Comparison of ENCODE assay signal across 11 mouse cellular contexts in genomic region chr2:29016599-29017587, GRCm38 (mm10). TPM values are rescaled to one million over a fixed set of nuclear protein-coding genes. Genes with fewer than 3 reads are reported as not detected.
DNase-seq lines count a peak whose midpoint lies in the region; ATAC-seq and TF ChIP-seq lines count a peak whose summit lies in the region.
"Had no signal": no experiment of that assay in that cellular context is flagged by ENCODE, and none has a peak within 500 bp of the region (broad histone marks: within the 10 kb centered on the region; RNA-seq: fewer than 3 reads in every experiment).

No protein-coding gene starts in this region.

- H3K4me2 ChIP-seq in kidney, embryonic 15.5 days, result peak overlapping the region; percentile 44
- 0 out of 2 replicates have a peak overlapping the region, but pooled peaks have one; percentile 14 for H3K4me2 ChIP-seq in forebrain, embryonic 16.5 days (ENCODE audit: low read length)

- WGBS in kidney, embryonic 15.5 days, result 37% methylated on average over 27 of the region's 27 CpGs
- WGBS in forebrain, embryonic 16.5 days, result 47% methylated on average over 27 of the region's 27 CpGs
- WGBS in cerebellum, adult 2 months, result 46% methylated on average over 27 of the region's 27 CpGs

- no peak for DNase-seq in kidney, adult 9 months
- peak; percentile 62 for DNase-seq in adrenal gland, postnatal 25 days
- DNase-seq in neural tube, embryonic 10.5 days (ENCODE audit: extremely low spot score, low spot score), result peak; percentile 60
- no peak for DNase-seq in cerebellum, adult 2 months
- DNase-seq in gastrocnemius, postnatal 4 days (ENCODE audit: low spot score in 2 of 2), result no peak
- DNase-seq: kidney, adult 8-10 months had no signal

- TF ChIP-seq POLR2A in cerebellum, adult 2 months (IDR thresholded peaks at IDR 0.05; ENCODE audit: borderline replicate concordance, insufficient read depth, low read length), result no peak

- no peaks in the 10 kb centered on the region for H3K9me3 ChIP-seq in kidney, embryonic 15.5 days (replicated peaks)
- H3K9me3 ChIP-seq in forebrain, embryonic 16.5 days (ENCODE audit: control insufficient read depth, low read length), result peaks cover 2% of the 10 kb centered on the region; the same call in 1 of the 2 replicates

- H3K4me3 ChIP-seq in kidney, embryonic 15.5 days (replicated peaks), result no peak overlapping the region
- no peak overlapping the region for H3K4me3 ChIP-seq in forebrain, embryonic 16.5 days (replicated peaks; ENCODE audit: low read length)
- H3K4me3 ChIP-seq in cerebellum, adult 2 months (replicated peaks; ENCODE audit: insufficient read depth, low read depth, low read length), result no peak overlapping the region

- TF ChIP-seq CTCF in cerebellum, adult 2 months (IDR thresholded peaks at IDR 0.05; ENCODE audit: borderline replicate concordance, insufficient read depth, low read depth, low read length), result no peak

- no peak for ATAC-seq in kidney, embryonic 15.5 days (replicated peaks; ENCODE audit: low FRiP score)
- peak; percentile 89 for ATAC-seq in forebrain, embryonic 16.5 days
- no peak for ATAC-seq in frontal cortex, adult (ENCODE audit: low TSS enrichment)

- peaks cover 66% of the 10 kb centered on the region for H3K27me3 ChIP-seq in kidney, embryonic 15.5 days
- peaks cover 17% of the 10 kb centered on the region for H3K27me3 ChIP-seq in forebrain, embryonic 16.5 days (replicated peaks; ENCODE audit: control insufficient read depth, insufficient read depth, low read length)
- no peaks in the 10 kb centered on the region for H3K27me3 ChIP-seq in cerebellum, adult 2 months (ENCODE audit: control insufficient read depth, insufficient read depth, low read length)

- peaks cover 11% of the 10 kb centered on the region for H3K4me1 ChIP-seq in kidney, embryonic 15.5 days
- H3K4me1 ChIP-seq in forebrain, embryonic 16.5 days (replicated peaks; ENCODE audit: control insufficient read depth, insufficient read depth, low read length), result peaks cover 9% of the 10 kb centered on the region
- no peaks in the 10 kb centered on the region for H3K4me1 ChIP-seq in cerebellum, adult 2 months (ENCODE audit: control insufficient read depth, insufficient read depth, low read length)

- H3K27ac ChIP-seq in kidney, embryonic 15.5 days, result no peak overlapping the region
- no peak overlapping the region for H3K27ac ChIP-seq in forebrain, embryonic 16.5 days (ENCODE audit: low read length)
- H3K27ac ChIP-seq in cerebellum, adult 2 months (ENCODE audit: insufficient read depth, low read length), result no peak overlapping the region
- H3K27ac ChIP-seq: macrophage had no signal

- no peaks in the 10 kb centered on the region for H3K36me3 ChIP-seq in kidney, embryonic 15.5 days
- H3K36me3 ChIP-seq in forebrain, embryonic 16.5 days (ENCODE audit: control insufficient read depth, insufficient read depth), result no peaks in the 10 kb centered on the region

- no peak overlapping the region for H3K9ac ChIP-seq in kidney, embryonic 15.5 days
- H3K9ac ChIP-seq in forebrain, embryonic 16.5 days (replicated peaks; ENCODE audit: low read depth, low read length), result peak overlapping the region; percentile 45

RNA-seq across cellular contexts. Expression of gene Cfap77, which starts 38.0 kb away (rescaled TPM):
- 0.31 and 0.35 TPM in 2 replicates for polyA plus RNA-seq in kidney, embryonic 15.5 days (2015; fragmentation: Nextera tagmentation; extraction: Ambion mirVana)
- 0.76 and 0.90 TPM in 2 replicates for total RNA-seq in adrenal gland, postnatal 25 days (2021)
- 0.20 TPM in 1 of 2 replicates, not detected in the other for polyA plus RNA-seq in forebrain, embryonic 16.5 days (2015; fragmentation: Nextera tagmentation; extraction: Ambion mirVana)
- polyA plus RNA-seq in cerebellum, adult 2 months (2012; rRNA removed), result 0.38 and 0.41 TPM in 2 replicates
- total RNA-seq in gastrocnemius, postnatal 4 days (2021), result under 1 TPM; 0.26 to 0.27 TPM
- total RNA-seq: common myeloid progenitor, adult 5-6 weeks had no signal
- polyA plus RNA-seq: macrophage had no signal

RNA-seq across cellular contexts. Expression of gene Ttf1, which starts 43.2 kb away (rescaled TPM):
- polyA plus RNA-seq in kidney, embryonic 15.5 days (2015; fragmentation: Nextera tagmentation; extraction: Ambion mirVana), result 11.5 and 11.7 TPM in 2 replicates
- 15.2 and 18.5 TPM in 2 replicates for total RNA-seq in adrenal gland, postnatal 25 days (2021)
- 9.6 and 9.8 TPM in 2 replicates for polyA plus RNA-seq in forebrain, embryonic 16.5 days (2015; fragmentation: Nextera tagmentation; extraction: Ambion mirVana)
- 16.1 and 17.3 TPM in 2 replicates for polyA plus RNA-seq in cerebellum, adult 2 months (2012; rRNA removed)
- 1 to 10 TPM; 7.2 to 8.8 TPM for total RNA-seq in gastrocnemius, postnatal 4 days (2021)

Comparison
In these comparisons a context has a peak if more than half of its experiments do, and no peak if none do; other contexts are left out.
1. DNase-seq: peak in adrenal gland, postnatal 25 days (single experiment) and neural tube, embryonic 10.5 days (single experiment); none in kidney, adult 9 months (single experiment), cerebellum, adult 2 months (0 of 2) and gastrocnemius, postnatal 4 days (0 of 2).